Mouse (Mus musculus) forebrain, embryonic 14.5 days (tissue): Measurements from ENCODE around the gene Pik3ap1. TPM values are rescaled to one million over a fixed set of nuclear protein-coding genes. Genes with fewer than 3 reads are reported as not detected.

Source experiments
- ATAC-seq: fragments of 200-750 bp; cut with Nextera tagmentation; 2 replicates; pipeline ENCODE4 v1.8.0; 2017; ENCODE audit warnings: mild to moderate bottlenecking, moderate library complexity
- DNase-seq: peaks from one replicate; pipeline ENCODE4 v3.0.0-alpha.2; 2015; ENCODE audit warnings: low spot score
- H3K27ac ChIP-seq: fragments of 300-500 bp; sonication (generic); 2 replicates; pipeline ENCODE4 v1.5.1; 2014; ENCODE audit warnings: low read depth, mild to moderate bottlenecking, control low read depth, low read length, moderate library complexity
- H3K27me3 ChIP-seq: fragments of 300-500 bp; sonication (generic); replicated peaks from 2 replicates; pipeline ENCODE4 v1.6.1; 2014; ENCODE audit warnings: low read length, control low read depth, mixed read lengths; ENCODE audit not compliant: control insufficient read depth, insufficient read depth
- H3K36me3 ChIP-seq: fragments of 300-500 bp; sonication (generic); 2 replicates; pipeline ENCODE4 v1.6.1; 2014; ENCODE audit warnings: low read length, control low read depth; ENCODE audit not compliant: control insufficient read depth, insufficient read depth
- H3K4me1 ChIP-seq: fragments of 300-500 bp; sonication (generic); 2 replicates; pipeline ENCODE4 v1.6.1; 2014; ENCODE audit warnings: antibody characterized with exemption, low read length, control low read depth; ENCODE audit not compliant: control insufficient read depth, insufficient read depth
- H3K4me2 ChIP-seq: fragments of 300-500 bp; sonication (generic); 2 replicates; pipeline ENCODE4 v1.6.1; 2014; ENCODE audit warnings: mild to moderate bottlenecking, control low read depth, low read length
- H3K4me3 ChIP-seq: fragments of 300-500 bp; sonication (generic); 2 replicates; pipeline ENCODE4 v1.5.1; 2014; ENCODE audit warnings: low read depth, low read length, control low read depth
- H3K9ac ChIP-seq: fragments of 300-500 bp; sonication (generic); 2 replicates; pipeline ENCODE4 v1.6.1; 2014; ENCODE audit warnings: mild to moderate bottlenecking, low read length, control low read depth, moderate library complexity
- H3K9me3 ChIP-seq: fragments of 300-500 bp; sonication (generic); replicated peaks from 2 replicates; pipeline ENCODE4 v1.6.1; 2016; ENCODE audit warnings: low read length, control low read depth, mixed read lengths; ENCODE audit not compliant: control insufficient read depth
- WGBS: fragments of 180-500 bp; shearing (Covaris S2); extraction: QIAGEN DNeasy Blood & Tissue Kit; methylation state at CpG from one replicate; pipeline ENCODE4 v1.1.7; 2014; 5-methylcytosine and 5-hydroxymethylcytosine counted together
- polyA plus RNA-seq: library from polyadenylated mRNA; unstranded; fragments of >200 nt; fragmentation: Nextera tagmentation; extraction: Ambion mirVana; gene quantifications from 2 replicates; pipeline ENCODE4 v1.2.1, GENCODE M21; 2014

The Pik3ap1 gene
- polyA plus RNA-seq, 1 experiment from 2014 or later: 1.8 TPM

DNA sequence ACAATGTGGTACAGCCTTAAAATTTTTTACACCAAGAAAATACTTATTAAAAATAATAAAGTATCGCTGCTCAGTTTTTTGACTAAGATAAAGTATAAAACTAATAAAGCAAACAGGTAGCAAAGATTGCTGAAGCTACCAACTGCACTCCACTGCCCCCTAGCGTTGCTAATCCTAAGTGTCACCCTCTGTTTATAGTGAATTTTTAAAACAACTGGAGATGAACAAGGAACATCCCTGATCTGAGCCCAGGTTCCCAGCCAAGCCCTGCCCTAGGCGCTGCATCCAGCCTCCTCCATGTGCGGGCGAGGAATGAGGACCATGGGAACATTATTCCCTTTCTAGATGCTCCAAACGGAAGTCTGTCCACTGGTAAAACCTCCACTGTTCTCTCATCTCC is 140.3 kb downstream of the Pik3ap1 start:
- no peaks in the 10 kb centered on the region for H3K4me1 ChIP-seq
- no peak overlapping the region for H3K27ac ChIP-seq
- H3K27me3 ChIP-seq: no peaks in the 10 kb centered on the region
- no peaks in the 10 kb centered on the region for H3K9me3 ChIP-seq
- H3K4me2 ChIP-seq: no peak overlapping the region
- no peak for ATAC-seq
- DNase-seq: peak; percentile 71
- WGBS: 58% methylated on average over 6 of the region's 6 CpGs
- no peak overlapping the region for H3K9ac ChIP-seq
- peaks cover 56% of the 10 kb centered on the region for H3K36me3 ChIP-seq
- no peak overlapping the region for H3K4me3 ChIP-seq

DNA sequence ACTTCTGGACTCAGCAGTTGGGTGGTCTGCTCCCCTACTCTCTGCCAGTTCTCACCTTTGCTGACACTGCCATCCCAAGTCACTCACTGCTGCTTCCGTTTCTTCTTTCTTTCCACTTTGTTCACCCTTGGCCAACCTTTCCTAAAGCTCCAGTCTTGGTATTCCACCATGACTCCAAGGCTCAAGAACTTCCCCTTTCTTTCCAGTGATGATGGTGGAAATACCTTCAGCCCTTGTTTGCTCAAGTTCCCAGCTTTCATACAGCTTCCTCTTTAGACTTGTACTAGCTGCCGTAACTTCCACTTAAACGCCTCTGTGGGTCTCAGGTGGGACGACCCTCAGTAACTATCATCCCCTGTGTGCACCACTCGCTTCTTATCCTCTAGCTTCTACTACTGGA is 142.9 kb downstream of the Pik3ap1 start:
- 99% methylated on average over 5 of the region's 5 CpGs for WGBS
- DNase-seq (no peak), ATAC-seq (no peak)
- Histone ChIP-seq H3K4me1 (no peaks in the 10 kb centered on the region), H3K27me3 (no peaks in the 10 kb centered on the region), H3K4me3 (no peak overlapping the region), H3K9me3 (no peaks in the 10 kb centered on the region), H3K27ac (no peak overlapping the region), H3K9ac (no peak overlapping the region), H3K36me3 (peaks cover 65% of the 10 kb centered on the region), H3K4me2 (no peak overlapping the region)

DNA sequence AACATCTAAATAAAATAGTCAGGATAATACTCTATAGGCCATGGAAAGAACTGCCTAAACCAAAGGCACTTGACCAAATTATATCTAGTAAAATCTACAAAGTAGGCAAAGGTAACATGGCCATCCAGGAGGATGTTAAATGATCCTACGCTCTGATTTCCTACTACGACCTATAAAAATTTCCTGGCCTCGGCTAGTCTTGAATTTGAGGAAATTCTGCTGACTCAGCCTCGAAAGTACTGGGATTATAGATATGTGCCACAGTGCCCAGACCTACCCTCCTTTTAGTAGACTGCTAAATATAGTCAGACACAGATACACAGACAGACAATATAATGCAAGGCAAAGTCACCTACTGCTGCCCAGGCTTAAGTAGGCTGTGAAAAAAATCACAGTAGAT is 151.2 kb downstream of the Pik3ap1 start:
- ATAC-seq (no peak), DNase-seq (no peak)
- Histone ChIP-seq H3K27ac (no peak overlapping the region), H3K9me3 (no peaks in the 10 kb centered on the region), H3K27me3 (no peaks in the 10 kb centered on the region), H3K4me2 (no peak overlapping the region), H3K4me1 (no peaks in the 10 kb centered on the region), H3K4me3 (no peak overlapping the region), H3K9ac (no peak overlapping the region), H3K36me3 (peaks cover 66% of the 10 kb centered on the region)
- WGBS: 94% methylated on average over 4 of the region's 4 CpGs

Other genes with a start within 250 kb of the Pik3ap1 start
- 0.89 and 0.97 TPM in 2 replicates for gene Tll2, start 178.3 kb downstream of the Pik3ap1 start, polyA plus RNA-seq
- 81.5 and 88.2 TPM in 2 replicates for gene Tm9sf3, start 121.1 kb downstream of the Pik3ap1 start, polyA plus RNA-seq
- gene Lcor, start 97.5 kb upstream of the Pik3ap1 start, polyA plus RNA-seq: 16.8 and 20.1 TPM in 2 replicates
- 4.0 and 5.7 TPM in 2 replicates for gene Gm340, start 197.3 kb upstream of the Pik3ap1 start, polyA plus RNA-seq